Mouse (Mus musculus): Measurements from ENCODE around the gene Tra2b.
"Not testable (repeated sequence)": the region's sequence is repeated elsewhere in the genome, so short reads cannot be mapped to it uniquely, and the experiment has no call there.

Tra2b gene

DNA sequence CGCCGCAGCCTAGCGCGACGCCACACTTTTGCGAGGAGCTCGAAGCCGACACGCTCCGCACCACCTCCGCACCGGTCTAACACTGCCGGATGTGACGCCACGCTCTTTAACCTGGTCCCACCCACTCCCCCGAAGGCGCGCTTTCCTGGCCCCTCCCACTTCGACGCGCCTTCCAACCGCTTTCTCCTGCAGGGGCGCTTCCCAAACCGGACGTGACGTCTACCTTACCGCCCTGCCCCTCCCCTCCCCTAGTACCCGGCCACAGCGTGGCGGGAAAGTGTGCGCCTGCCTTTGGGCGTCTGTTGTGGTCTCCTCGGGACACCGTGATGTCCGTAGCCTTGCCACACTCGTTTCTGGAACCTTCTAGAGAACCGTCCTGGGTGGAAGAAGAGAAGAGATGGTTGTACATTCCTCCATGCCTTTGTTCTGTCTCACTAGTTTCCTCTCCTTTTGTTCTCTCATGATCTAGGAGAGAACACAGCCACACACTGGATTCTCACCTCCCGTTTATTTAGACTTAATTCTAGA lies at the start of gene Tra2b:
TSS of gene Tra2b (minus strand) at position 157 of the 528 bp plus-strand sequence.
- in situ Hi-C loops (cut with MboI; ENCODE audit: low sequenced_read_pairs) = no loop called here

DNA sequence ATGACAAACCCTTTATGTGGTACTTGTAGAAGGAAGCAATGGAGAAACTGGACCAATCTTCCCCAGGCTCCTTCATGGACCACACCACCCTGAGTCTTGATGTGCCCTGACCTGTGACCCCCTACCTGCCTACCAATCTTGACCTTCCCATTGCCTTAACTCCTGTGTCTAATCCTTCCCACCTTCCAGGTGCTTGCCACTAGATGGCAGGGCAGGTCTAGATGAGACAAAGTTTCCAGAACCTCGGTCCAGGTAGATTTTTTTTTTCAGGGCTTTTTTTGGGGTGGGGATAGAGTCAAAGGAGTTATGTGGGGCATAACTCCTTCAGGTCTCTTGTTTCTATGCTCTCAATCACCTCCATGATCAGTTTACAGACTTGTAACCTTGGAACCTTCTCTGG lies 44.8 kb upstream of the Tra2b start:
- in situ Hi-C loops (cut with MboI; ENCODE audit: low sequenced_read_pairs) = loop anchor here (10.0 kb wide), 1 partner anchor 244 kb away; no protein-coding TSS in a partner anchor

- in situ Hi-C loops (cut with MboI; ENCODE audit: low sequenced_read_pairs) = loop anchor here (10.0 kb wide), 1 partner anchor 502 kb away; no protein-coding TSS in a partner anchor
Measured at GRCm38 (mm10) chr16:22302606-22303005, 36.8 kb upstream of the Tra2b start.

GRCm38 (mm10) chr16:22301378-22301777 lies 35.6 kb upstream of the Tra2b start:
- in situ Hi-C loops (cut with MboI; ENCODE audit: low sequenced_read_pairs) = loop anchor here (10.0 kb wide), 1 partner anchor 503 kb away; no protein-coding TSS in a partner anchor

- in situ Hi-C loops (cut with MboI; ENCODE audit: low sequenced_read_pairs) = no loop called here
Measured at GRCm38 (mm10) chr16:22296901-22297300, 31.1 kb upstream of the Tra2b start.

DNA sequence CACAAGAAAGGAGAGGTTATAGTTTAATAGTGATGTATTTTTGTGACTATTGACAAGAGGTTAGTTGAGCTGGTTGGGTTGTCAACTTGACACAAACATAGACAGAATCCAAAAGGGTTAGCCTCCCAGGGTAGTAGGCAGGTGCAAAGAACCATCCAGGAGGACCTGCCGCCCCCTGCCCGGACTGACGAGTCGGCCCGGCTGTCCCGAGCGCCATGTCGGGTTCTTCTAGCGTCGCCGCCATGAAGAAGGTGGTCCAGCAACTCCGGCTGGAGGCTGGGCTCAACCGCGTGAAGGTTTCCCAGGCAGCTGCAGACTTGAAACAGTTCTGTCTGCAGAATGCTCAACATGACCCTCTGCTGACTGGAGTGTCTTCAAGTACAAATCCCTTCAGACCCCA lies 29.0 kb upstream of the Tra2b start:
- in situ Hi-C loops (cut with MboI; ENCODE audit: low sequenced_read_pairs) = not testable (repeated sequence)

- in situ Hi-C loops (cut with MboI; ENCODE audit: low sequenced_read_pairs) = no loop called here
Measured at GRCm38 (mm10) chr16:22293600-22293999, 27.8 kb upstream of the Tra2b start.

DNA sequence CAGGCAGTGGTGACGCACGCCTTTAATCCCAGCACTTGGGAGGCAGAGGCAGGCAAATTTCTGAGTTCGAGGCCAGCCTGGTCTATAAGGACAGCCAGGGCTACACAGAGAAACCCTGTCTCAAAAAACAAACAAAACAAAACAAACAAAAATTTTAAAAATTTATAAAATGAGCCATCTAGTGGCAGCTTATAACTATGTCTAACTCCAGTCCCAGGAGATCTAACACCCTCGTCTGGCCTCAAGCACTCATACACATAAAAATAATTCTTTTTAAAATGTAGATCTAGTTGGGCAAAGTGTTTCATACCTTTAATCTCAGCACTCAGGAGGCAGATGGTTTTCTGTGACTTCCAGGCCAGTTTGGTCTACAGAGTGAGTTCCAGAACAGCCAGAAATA lies 26.6 kb upstream of the Tra2b start:
- in situ Hi-C loops (cut with MboI; ENCODE audit: low sequenced_read_pairs) = no loop called here

- in situ Hi-C loops (cut with MboI; ENCODE audit: low sequenced_read_pairs) = no loop called here
Measured at GRCm38 (mm10) chr16:22289643-22290042, 23.8 kb upstream of the Tra2b start.

DNA sequence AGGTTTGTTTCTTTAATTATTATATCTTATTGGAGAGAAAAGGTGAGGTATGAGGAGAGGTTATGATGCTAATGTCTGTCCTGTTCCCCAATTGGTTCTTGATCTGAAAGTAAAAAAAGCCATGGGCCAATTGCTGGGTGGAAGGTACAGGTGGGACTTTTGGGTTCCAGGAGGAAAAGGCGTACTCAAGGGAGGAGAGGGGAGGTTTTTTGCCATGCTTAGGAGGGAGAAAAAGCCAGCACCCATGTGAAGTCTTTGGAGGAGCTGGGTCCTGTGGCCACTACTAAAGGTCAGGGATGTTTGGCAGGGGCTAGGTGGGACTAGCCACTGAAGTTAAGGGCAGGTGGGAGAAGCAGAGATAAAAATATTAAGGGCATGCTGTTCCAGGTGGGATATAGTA lies 21.2 kb upstream of the Tra2b start:
- in situ Hi-C loops (cut with MboI; ENCODE audit: low sequenced_read_pairs) = no loop called here

DNA sequence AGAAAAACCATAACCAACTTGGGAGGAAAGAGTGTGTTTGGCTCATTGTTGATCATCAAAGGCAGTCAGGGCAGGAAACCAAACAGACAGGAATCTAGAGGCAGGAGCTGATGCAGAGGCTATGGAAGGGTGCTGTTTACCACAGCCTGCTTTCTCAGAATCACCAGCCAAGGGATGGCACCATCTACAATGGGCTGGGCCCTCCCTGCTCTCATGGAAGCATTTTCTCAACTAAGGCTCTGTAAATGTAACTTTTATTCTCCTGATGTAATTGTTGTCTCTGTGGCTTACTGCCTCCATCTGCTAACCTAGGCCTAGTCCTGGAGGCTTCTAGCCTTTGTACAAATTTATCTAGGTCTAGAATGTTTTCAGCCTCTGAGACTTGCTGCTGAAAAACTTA lies 10.7 kb upstream of the Tra2b start:
- in situ Hi-C loops (cut with MboI; ENCODE audit: low sequenced_read_pairs) = no loop called here

GRCm38 (mm10) chr16:22275142-22275541 lies 9.3 kb upstream of the Tra2b start:
- in situ Hi-C loops (cut with MboI; ENCODE audit: low sequenced_read_pairs) = no loop called here

DNA sequence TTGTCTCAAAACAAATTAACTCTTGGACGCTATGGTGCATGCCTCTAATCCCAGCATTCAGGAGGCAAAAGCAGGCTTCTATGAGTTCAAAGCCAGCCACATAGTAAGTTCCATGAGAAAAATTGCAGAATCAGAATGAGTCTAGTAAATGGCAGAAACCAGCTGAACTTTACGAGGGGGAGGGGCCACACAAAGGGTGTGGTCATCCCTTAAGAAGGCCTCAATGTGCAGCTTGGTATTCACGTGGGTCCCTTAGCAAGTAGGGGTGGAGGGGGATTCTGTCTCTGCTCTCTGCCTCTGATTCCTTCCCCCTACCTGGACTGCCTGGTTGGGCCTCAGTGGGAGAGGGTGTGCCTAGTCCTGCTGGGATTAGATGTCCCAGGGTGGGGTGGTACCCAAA lies 4.7 kb upstream of the Tra2b start:
- in situ Hi-C loops (cut with MboI; ENCODE audit: low sequenced_read_pairs) = no loop called here

DNA sequence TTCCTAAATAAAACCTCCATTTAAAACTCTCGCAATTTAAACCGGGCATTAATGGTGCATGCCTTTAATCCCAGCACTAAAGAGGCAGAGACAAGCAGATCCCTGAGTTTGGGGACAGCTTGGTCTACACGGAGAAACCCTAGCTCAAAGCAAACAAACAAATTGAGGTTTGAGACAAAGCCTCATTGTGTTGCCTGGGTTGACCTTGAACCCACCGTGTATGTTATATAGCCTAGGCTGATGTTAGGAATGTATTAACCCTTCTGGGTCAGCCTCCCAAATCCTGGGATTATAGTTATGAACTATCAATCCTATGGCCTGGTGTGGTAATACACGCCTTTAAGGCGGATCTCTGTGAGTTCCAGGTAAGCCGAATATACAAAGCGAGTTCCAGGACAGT lies 579 bp upstream of the Tra2b start:
- in situ Hi-C loops (cut with MboI; ENCODE audit: low sequenced_read_pairs) = no loop called here

DNA sequence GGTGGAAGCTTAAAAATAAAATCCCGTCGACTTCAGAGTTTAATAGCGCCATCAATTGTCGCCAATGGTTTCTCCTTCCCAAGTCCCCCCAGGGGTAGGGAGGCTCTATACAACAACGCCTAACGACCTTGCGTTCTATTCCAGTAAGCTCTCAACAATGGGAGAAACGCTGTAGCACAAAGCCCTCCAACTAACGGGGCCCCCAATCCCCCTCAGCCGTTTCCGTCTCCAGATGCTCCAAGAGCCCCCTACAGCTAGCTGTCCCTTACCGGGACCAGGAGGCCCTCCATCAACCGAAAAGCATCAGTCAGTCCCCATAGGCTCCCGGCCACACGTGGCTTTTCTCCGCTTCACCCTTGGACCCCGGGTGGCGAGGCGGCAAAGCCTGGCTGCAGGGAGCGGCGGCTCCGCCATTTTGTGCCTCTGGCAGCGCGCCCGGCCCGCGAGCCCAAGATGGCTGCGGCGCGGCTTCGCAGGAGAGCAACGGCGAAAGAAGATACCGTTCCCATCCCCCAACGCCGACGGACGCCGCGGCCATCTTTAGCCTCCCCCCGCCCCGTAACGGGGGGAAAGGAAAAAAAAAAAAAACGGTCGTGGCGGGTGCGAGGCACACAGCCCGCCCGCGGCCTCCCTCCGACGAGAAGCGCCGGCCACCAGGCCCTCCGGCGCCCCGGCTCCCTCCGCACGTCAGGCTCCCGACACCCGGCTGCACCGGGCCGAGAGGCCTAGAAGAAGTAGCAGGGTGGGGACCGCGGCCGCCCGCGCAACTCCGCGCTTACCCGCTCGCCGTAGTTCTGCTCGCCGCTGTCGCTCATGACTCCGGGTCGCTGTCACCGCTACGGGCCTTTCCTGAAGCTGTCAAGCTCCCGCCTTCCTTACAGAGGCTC lies 600 bp downstream of the Tra2b start:
- in situ Hi-C loops (cut with MboI; ENCODE audit: low sequenced_read_pairs) = no loop called here

DNA sequence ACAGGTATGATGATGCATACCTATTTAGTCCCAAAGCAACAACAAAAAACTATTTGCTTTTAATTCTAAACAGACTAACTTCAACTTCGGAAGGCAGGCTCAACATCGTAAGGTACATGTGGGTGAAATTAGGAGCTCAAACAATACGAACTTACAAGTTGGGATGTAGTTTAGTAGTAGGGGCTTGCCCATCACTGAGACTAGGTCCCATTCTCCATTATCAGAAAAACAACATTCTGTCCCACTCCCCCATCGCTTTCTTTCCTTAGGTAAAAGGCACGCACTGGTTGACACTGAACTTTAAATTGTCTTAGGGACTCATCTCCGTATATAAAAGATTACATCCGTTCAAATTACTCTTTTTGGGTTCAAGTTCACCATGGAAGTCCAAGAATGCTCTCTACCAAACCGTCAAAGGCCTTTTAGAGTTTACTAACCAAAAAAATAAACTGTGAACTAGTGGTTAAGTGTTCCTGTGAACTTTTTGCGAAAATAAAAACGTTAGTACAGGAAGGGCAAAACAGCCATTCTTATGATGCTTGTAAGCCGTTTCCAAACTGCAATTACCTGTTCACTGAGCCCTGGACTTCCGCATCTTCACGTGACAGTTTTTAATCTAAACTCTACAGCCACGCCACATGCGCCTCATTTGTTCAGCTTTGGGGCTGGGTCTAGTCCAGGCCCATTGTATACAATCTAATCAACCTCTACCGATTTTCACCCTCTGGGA lies 1.4 kb downstream of the Tra2b start:
- in situ Hi-C loops (cut with MboI; ENCODE audit: low sequenced_read_pairs) = no loop called here

DNA sequence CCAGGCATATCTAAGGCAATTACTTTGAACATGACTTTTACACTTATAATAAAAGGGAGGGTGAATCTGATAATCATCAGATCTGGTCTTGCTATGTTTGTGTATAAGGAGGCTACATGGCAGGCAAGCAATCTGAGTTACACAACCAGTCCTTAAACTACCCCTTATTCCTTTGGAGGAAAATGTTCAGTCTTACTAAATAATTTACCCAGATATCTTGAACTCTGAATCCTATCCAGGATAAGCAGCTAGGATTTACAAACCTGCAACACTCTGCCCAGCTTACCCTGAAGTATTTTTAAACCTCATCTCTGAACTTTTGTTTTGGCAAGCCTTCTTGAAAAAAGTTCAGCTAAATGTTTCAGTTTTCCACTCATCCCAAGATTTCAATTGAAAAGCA lies 2.7 kb downstream of the Tra2b start:
- in situ Hi-C loops (cut with MboI; ENCODE audit: low sequenced_read_pairs) = no loop called here

DNA sequence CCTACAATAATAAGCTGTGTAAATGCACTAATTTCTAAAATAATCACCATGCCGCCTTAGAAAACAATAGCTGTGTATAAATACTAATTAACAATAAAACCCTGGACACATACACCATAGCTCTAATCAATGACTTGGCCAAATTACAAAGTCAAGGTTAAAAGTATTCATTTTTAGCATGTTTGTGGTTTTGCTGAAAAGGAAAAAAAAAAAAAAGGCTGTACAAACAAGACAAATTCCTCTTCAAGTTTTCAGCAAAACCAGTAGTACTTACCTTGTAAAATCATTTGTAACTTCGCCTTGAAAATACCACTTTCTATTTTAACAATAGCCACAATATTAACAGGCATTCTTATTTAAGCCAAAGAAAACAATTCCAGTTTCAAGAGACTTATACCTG lies 4.2 kb downstream of the Tra2b start:
- in situ Hi-C loops (cut with MboI; ENCODE audit: low sequenced_read_pairs) = no loop called here

DNA sequence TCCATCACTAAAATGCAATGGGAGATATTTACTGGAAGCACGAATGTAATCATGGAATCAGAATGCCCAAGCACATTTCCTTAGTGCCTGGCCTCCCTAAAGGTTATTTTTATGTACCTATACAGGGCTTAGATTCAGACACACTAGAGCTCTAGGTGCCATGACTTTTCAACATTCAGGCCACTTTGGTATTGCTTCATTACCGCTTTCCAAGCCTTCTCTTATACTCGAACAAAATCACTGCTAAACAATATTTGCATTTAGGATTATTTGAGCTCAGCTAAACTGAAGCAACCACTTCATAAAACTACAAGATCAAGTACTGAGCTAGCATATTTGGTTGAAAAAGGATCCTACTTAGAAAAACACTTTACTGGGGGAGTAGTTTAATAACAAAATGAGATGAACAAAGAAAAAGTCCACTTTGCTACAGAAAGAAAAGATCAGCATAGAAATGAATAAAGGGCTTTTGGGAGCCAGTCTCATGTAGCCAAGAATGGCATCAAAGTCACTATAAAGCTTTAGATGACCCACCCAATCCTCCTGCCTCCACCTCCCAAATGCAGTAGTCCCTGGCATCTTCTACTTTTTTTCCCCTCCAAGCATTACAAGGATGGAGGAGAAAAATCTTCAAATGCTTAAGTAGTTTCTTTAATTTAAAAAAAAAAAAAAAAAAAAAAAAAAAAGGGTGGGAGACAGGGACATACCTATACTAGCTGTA lies 5.2 kb downstream of the Tra2b start:
- in situ Hi-C loops (cut with MboI; ENCODE audit: low sequenced_read_pairs) = no loop called here

DNA sequence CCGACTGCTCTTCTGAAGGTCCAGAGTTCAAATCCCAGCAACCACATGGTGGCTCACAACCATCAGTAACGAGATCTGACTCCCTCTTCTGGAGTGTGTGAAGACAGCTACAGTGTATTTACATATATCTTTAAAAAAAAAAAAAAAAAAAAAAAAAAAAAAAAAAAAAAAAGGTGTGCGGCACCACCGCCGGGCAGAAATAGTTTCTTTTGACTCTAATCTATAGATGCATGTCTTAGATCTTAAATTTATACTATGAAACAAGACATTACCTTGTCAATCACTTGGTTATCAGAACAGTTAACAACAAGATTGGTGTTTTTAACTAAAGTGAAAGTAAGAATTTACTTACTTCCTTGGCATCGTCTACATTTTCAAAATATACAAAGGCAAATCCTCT lies 13.6 kb downstream of the Tra2b start:
- in situ Hi-C loops (cut with MboI; ENCODE audit: low sequenced_read_pairs) = not testable (repeated sequence)

- in situ Hi-C loops (cut with MboI; ENCODE audit: low sequenced_read_pairs) = no loop called here
Measured at GRCm38 (mm10) chr16:22250307-22250706, 15.5 kb downstream of the Tra2b start.

Data from CH12F3 (cell line).